Mouse (Mus musculus) spleen, postnatal 0 days (tissue): ENCODE data around the gene Tars2. TPM values are rescaled to one million over a fixed set of nuclear protein-coding genes. Genes with fewer than 3 reads are reported as not detected.

Experiments
- polyA plus RNA-seq: library from polyadenylated mRNA; unstranded; fragments of >200 nt; fragmentation: Nextera tagmentation; extraction: Ambion mirVana; gene quantifications from 2 replicates; pipeline ENCODE4 v1.2.1, GENCODE M21; 2015

The Tars2 gene
- polyA plus RNA-seq: 30.3 and 33.5 TPM in 2 replicates

DNA sequence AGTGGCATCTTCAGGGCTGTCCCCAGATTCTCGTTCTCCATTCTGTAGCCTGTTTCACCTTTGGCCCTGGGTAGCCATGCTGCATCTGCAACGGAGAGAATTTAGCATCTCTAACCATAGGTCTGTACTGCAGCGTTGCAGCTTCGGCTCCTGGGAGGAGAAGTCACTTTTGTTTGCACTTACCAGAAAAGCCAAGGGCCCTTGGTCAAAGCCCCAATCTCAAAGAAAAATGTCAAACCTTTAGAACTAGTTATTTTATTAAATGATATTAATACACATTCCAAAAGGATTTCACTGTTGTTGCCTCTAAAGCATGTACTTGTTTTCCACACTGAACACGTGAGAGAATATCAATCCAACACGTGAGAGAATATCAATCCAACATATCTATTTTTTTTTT lies at the start of gene Tars2:
Gene Tars2 (minus strand): TSS at position 101 of the 400 bp plus-strand sequence.

DNA sequence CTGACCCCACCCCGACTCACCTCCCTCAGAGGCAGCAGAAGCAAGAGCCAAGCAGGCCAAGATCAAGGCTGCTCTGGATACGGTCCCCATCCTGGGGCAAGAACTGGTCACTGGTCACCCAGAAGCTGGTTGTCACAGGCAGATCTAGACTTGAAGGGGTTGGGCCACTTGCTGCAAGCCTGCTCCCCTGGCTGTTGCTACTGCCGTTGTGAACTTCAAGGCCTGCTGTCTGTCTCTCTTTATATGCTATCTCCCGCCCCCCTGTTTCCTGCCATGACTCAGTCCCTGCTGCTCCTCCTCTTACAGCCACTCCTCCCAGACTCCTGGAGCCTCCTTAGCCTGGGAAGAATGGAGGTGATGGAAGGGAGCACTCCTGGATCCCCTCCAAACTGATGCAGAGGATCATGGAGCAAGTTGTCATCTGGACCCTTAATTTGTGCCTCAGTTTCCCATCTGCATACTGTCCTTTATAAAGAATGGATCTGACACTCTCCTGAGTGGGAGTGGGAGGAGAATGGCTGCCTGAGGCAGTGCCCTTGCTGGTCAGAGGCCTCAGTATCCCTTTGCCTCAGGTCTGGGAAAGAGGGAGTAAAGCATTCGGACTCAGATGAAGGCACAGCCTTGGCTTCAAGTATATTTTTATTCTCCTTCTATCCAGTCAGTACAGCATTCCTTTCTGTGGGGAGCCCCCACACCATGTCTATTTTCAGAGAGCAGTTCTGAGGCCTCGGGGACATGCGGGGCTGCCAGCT lies 20.5 kb downstream of the Tars2 start, which contains the start of gene Ecm1:
Gene Ecm1 (minus strand): TSS at position 217 of the 752 bp plus-strand sequence.

Other genes starting within 250 kb of the Tars2 start
- 57.3 and 86.4 TPM in 2 replicates for gene Ctss, start 233.4 kb downstream of the Tars2 start, polyA plus RNA-seq
- not detected in 2 replicates for gene Hormad1, start 200.5 kb downstream of the Tars2 start, polyA plus RNA-seq
- gene Golph3l, start 171.3 kb downstream of the Tars2 start, polyA plus RNA-seq: 25.2 and 25.6 TPM in 2 replicates
- 40.4 and 42.2 TPM in 2 replicates for gene Ensa, start 135.2 kb downstream of the Tars2 start, polyA plus RNA-seq
- gene Mcl1, start 101.4 kb downstream of the Tars2 start, polyA plus RNA-seq: 55.0 and 55.3 TPM in 2 replicates
- gene Adamtsl4, start 72.3 kb downstream of the Tars2 start, polyA plus RNA-seq: 1.9 and 3.0 TPM in 2 replicates
- 26.6 and 30.1 TPM in 2 replicates for gene Ecm1, start 20.6 kb downstream of the Tars2 start, polyA plus RNA-seq
- 13.3 and 13.6 TPM in 2 replicates for gene Rprd2, start 58.7 kb upstream of the Tars2 start, polyA plus RNA-seq
- 25.4 and 27.7 TPM in 2 replicates for gene Prpf3, start 95.7 kb upstream of the Tars2 start, polyA plus RNA-seq
- 226 and 236 TPM in 2 replicates for gene Mrps21, start 111.3 kb upstream of the Tars2 start, polyA plus RNA-seq
- gene Ciart, start 122.0 kb upstream of the Tars2 start, polyA plus RNA-seq: 0.75 and 1.0 TPM in 2 replicates
- gene BC028528, start 131.8 kb upstream of the Tars2 start, polyA plus RNA-seq: 18.9 and 21.4 TPM in 2 replicates
- 18.8 and 19.8 TPM in 2 replicates for gene Aph1a, start 133.8 kb upstream of the Tars2 start, polyA plus RNA-seq
- 0.22 and 0.42 TPM in 2 replicates for gene Car14, start 144.5 kb upstream of the Tars2 start, polyA plus RNA-seq
- 238 and 265 TPM in 2 replicates for gene Anp32e, start 169.0 kb upstream of the Tars2 start, polyA plus RNA-seq
- 16.2 and 21.1 TPM in 2 replicates for gene Plekho1, start 235.8 kb upstream of the Tars2 start, polyA plus RNA-seq